17 mouse cellular contexts compared by ENCODE assay signal in genomic region chr10:115475000-115475550, GRCm38 (mm10).
"Had no signal": no experiment of that assay in that cellular context is flagged by ENCODE, and none has a peak within 500 bp of the region (broad histone marks: within the 10 kb centered on the region; RNA-seq: fewer than 3 reads in every experiment).

No protein-coding gene starts in this region.

- H3K4me2 ChIP-seq: limb, embryonic 13.5 days; liver, embryonic 12.5 days; liver, embryonic 15.5 days; neural tube, embryonic 13.5 days had no signal

- H3K27me3 ChIP-seq: liver, embryonic 12.5 days; liver, embryonic 15.5 days had no signal

- H3K27ac ChIP-seq: kidney, postnatal 0 days; layer of hippocampus, adult 2 months; limb, embryonic 10.5 days; limb, embryonic 13.5 days; liver, embryonic 12.5 days; liver, embryonic 15.5 days; neural tube, embryonic 13.5 days had no signal

- ATAC-seq: liver, embryonic 12.5 days had no signal

- H3K4me3 ChIP-seq: layer of hippocampus, adult 2 months; limb, embryonic 10.5 days; limb, embryonic 13.5 days; liver, embryonic 12.5 days; liver, embryonic 15.5 days; myocyte; neural tube, embryonic 13.5 days had no signal

- H3K9me3 ChIP-seq: limb, embryonic 10.5 days; limb, embryonic 13.5 days; liver, embryonic 12.5 days; liver, embryonic 15.5 days; neural tube, embryonic 13.5 days had no signal

- DNase-seq: kidney, adult 2 months; kidney, postnatal 25 days; layer of hippocampus, adult 9-11 months; liver; lung, adult 2 months; lung, postnatal 14 days; lung, postnatal 4 days; thymus, adult 18-20 months; thymus, postnatal 36 days had no signal

- H3K9ac ChIP-seq: limb, embryonic 13.5 days; liver, embryonic 12.5 days; liver, embryonic 15.5 days; neural tube, embryonic 13.5 days had no signal

- H3K36me3 ChIP-seq: limb, embryonic 10.5 days; limb, embryonic 13.5 days; liver, embryonic 12.5 days; liver, embryonic 15.5 days; neural tube, embryonic 13.5 days had no signal
